Mouse (Mus musculus) large intestine, adult 2 months (tissue): ENCODE results near the gene Polr2b. TPM values are rescaled to one million over a fixed set of nuclear protein-coding genes. Genes with fewer than 3 reads are reported as not detected.

Source experiments
- DNase-seq: peaks from one replicate; pipeline ENCODE4 v3.0.0-alpha.2; 2012; ENCODE audit warnings: low read depth, low spot score
- WGBS: fragments of 180-500 bp; shearing (Covaris S2); methylation state at CpG from one replicate; pipeline ENCODE4 v1.1.7; 2018; 5-methylcytosine and 5-hydroxymethylcytosine counted together
- polyA plus RNA-seq: library from polyadenylated mRNA; depleted of rRNA; stranded (reverse); fragments of >200 nt; gene quantifications from 2 replicates; pipeline ENCODE4 v1.2.3, GENCODE M21; 2012

Gene Polr2b
- polyA plus RNA-seq, 1 experiment = 9.4 TPM

- no peak for DNase-seq
- 4% methylated on average over 10 of the region's 10 CpGs for WGBS
These were observed 48.4 kb downstream of the Polr2b start for GRCm38 (mm10) chr5:77358347-77358746.

GRCm38 (mm10) chr5:77359971-77360370, 50.0 kb downstream of the Polr2b start:
- DNase-seq = no peak
- WGBS = 92% methylated on average over 4 of the region's 4 CpGs

GRCm38 (mm10) chr5:77361006-77361405, 51.1 kb downstream of the Polr2b start:
- DNase-seq = no peak
- 53% methylated on average over 4 of the region's 4 CpGs for WGBS

GRCm38 (mm10) chr5:77362120-77362519, 52.2 kb downstream of the Polr2b start:
- no peak for DNase-seq
- 40% methylated on average over 3 of the region's 3 CpGs for WGBS

GRCm38 (mm10) chr5:77363650-77364049, 53.7 kb downstream of the Polr2b start:
- 83% methylated on average over 6 of the region's 6 CpGs for WGBS
- no peak for DNase-seq

- WGBS = 89% methylated on average over 3 of the region's 3 CpGs
- DNase-seq = no peak
These were observed 54.6 kb downstream of the Polr2b start for GRCm38 (mm10) chr5:77364443-77365038.

- 79% methylated on average over 8 of the region's 8 CpGs for WGBS
- no peak for DNase-seq
These were observed 56.4 kb downstream of the Polr2b start for GRCm38 (mm10) chr5:77366313-77366712.

GRCm38 (mm10) chr5:77367145-77367544, 57.2 kb downstream of the Polr2b start:
- WGBS = 77% methylated on average over 1 of the region's 1 CpGs
- no peak for DNase-seq

GRCm38 (mm10) chr5:77367682-77368081, 57.7 kb downstream of the Polr2b start:
- WGBS = 59% methylated on average over 12 of the region's 12 CpGs

GRCm38 (mm10) chr5:77368194-77368593, 58.2 kb downstream of the Polr2b start:
- WGBS = 38% methylated on average over 7 of the region's 7 CpGs
- DNase-seq = no peak

More at GRCm38 (mm10) chr5:77367682-77368081, 57.7 kb downstream of the Polr2b start:
- no peak for DNase-seq

- no peak for DNase-seq
- WGBS = 22% methylated on average over 5 of the region's 5 CpGs
These were observed 59.4 kb downstream of the Polr2b start for GRCm38 (mm10) chr5:77369394-77369793.

- 71% methylated on average over 5 of the region's 5 CpGs for WGBS
- no peak for DNase-seq
These were observed 60.5 kb downstream of the Polr2b start for GRCm38 (mm10) chr5:77370378-77370892.

- no peak for DNase-seq
- 63% methylated on average over 7 of the region's 7 CpGs for WGBS
These were observed 62.3 kb downstream of the Polr2b start for GRCm38 (mm10) chr5:77372242-77372641.

GRCm38 (mm10) chr5:77372778-77373177, 62.8 kb downstream of the Polr2b start:
- DNase-seq = no peak
- WGBS = 55% methylated on average over 6 of the region's 6 CpGs

GRCm38 (mm10) chr5:77374945-77375344, 65.0 kb downstream of the Polr2b start:
- WGBS = 56% methylated on average over 3 of the region's 3 CpGs
- DNase-seq = no peak

GRCm38 (mm10) chr5:77375546-77375945, 65.6 kb downstream of the Polr2b start:
- WGBS = 68% methylated on average over 4 of the region's 4 CpGs

GRCm38 (mm10) chr5:77378027-77378426, 68.1 kb downstream of the Polr2b start:
- DNase-seq = no peak
- WGBS = 85% methylated on average over 3 of the region's 3 CpGs

More at GRCm38 (mm10) chr5:77375546-77375945, 65.6 kb downstream of the Polr2b start:
- DNase-seq = no peak

- 71% methylated on average over 14 of the region's 14 CpGs for WGBS
- DNase-seq = no peak
These were observed 69.6 kb downstream of the Polr2b start for GRCm38 (mm10) chr5:77379434-77380135.

- no peak for DNase-seq
- 83% methylated on average over 17 of the region's 17 CpGs for WGBS
These were observed 70.5 kb downstream of the Polr2b start for GRCm38 (mm10) chr5:77380321-77380901.

GRCm38 (mm10) chr5:77381283-77381682, 71.3 kb downstream of the Polr2b start:
- WGBS = 85% methylated on average over 7 of the region's 7 CpGs
- no peak for DNase-seq

GRCm38 (mm10) chr5:77381686-77382085, 71.7 kb downstream of the Polr2b start:
- DNase-seq = no peak
- 88% methylated on average over 5 of the region's 5 CpGs for WGBS
